Mouse (Mus musculus): ENCODE data around the gene Tlk2. TPM values are rescaled to one million over a fixed set of nuclear protein-coding genes. Genes with fewer than 3 reads are reported as not detected.

Tlk2 gene
- total RNA-seq, 2 experiments from 2014 or later: 47.8 to 53.8 TPM

GRCm38 (mm10) chr11:105264506-105264905 is 85.9 kb downstream of the Tlk2 start:
- DNase-seq: no peak

GRCm38 (mm10) chr11:105264988-105265387 is 86.4 kb downstream of the Tlk2 start:
- no peak for DNase-seq

- DNase-seq: no peak
Observed at GRCm38 (mm10) chr11:105270155-105270554, 91.5 kb downstream of the Tlk2 start.

GRCm38 (mm10) chr11:105280456-105280855 is 101.8 kb downstream of the Tlk2 start:
- DNase-seq: no peak

GRCm38 (mm10) chr11:105281291-105281690 is 102.7 kb downstream of the Tlk2 start:
- DNase-seq: no peak

- DNase-seq: peak in 1 of 2 experiments; percentile 13
Observed at GRCm38 (mm10) chr11:105281763-105282459, 103.3 kb downstream of the Tlk2 start.

GRCm38 (mm10) chr11:105282460-105282859 is 103.9 kb downstream of the Tlk2 start:
- no peak for DNase-seq

- no peak for DNase-seq
Observed at GRCm38 (mm10) chr11:105283016-105283415, 104.4 kb downstream of the Tlk2 start.

GRCm38 (mm10) chr11:105285720-105286119 is 107.1 kb downstream of the Tlk2 start:
- no peak for DNase-seq

GRCm38 (mm10) chr11:105289403-105289802 is 110.8 kb downstream of the Tlk2 start:
- DNase-seq: no peak

- no peak for DNase-seq
Observed at GRCm38 (mm10) chr11:105291681-105292123, 113.1 kb downstream of the Tlk2 start.

GRCm38 (mm10) chr11:105292124-105293071 is 113.8 kb downstream of the Tlk2 start, which contains the start of gene Mrc2:
Gene Mrc2 (plus strand): TSS chr11:105292643.
- no peak for DNase-seq

- no peak for DNase-seq
Observed at GRCm38 (mm10) chr11:105293101-105293581, 114.5 kb downstream of the Tlk2 start.

- no peak for DNase-seq
Observed at GRCm38 (mm10) chr11:105293901-105294494, 115.4 kb downstream of the Tlk2 start.

- DNase-seq: no peak
Observed at GRCm38 (mm10) chr11:105296084-105296483, 117.5 kb downstream of the Tlk2 start.

GRCm38 (mm10) chr11:105310197-105310596 is 131.6 kb downstream of the Tlk2 start:
- DNase-seq: no peak

- peak in 1 of 2 experiments; percentile 35 for DNase-seq
Observed at GRCm38 (mm10) chr11:105311291-105311975, 132.8 kb downstream of the Tlk2 start.

- no peak for DNase-seq
Observed at GRCm38 (mm10) chr11:105312311-105312942, 133.8 kb downstream of the Tlk2 start.

- peak in 1 of 2 experiments; percentile 9 for DNase-seq
Observed at GRCm38 (mm10) chr11:105312972-105313632, 134.5 kb downstream of the Tlk2 start.

- DNase-seq: no peak
Observed at GRCm38 (mm10) chr11:105313633-105314014, 135.0 kb downstream of the Tlk2 start.

- DNase-seq: no peak
Observed at GRCm38 (mm10) chr11:105315296-105315695, 136.7 kb downstream of the Tlk2 start.
